Mouse (Mus musculus) MEL (cell line): Measurements from ENCODE around the gene Lama5. TPM values are rescaled to one million over a fixed set of nuclear protein-coding genes. Genes with fewer than 3 reads are reported as not detected.
A peak's percentile ranks its signal among the peaks of the same experiment; 100 is the strongest.

Source experiments
- DNase-seq: peaks from one replicate; pipeline ENCODE4 v3.0.0; 2011; ENCODE audit warnings: low read depth, low spot score
- H3K27ac ChIP-seq: 2 replicates; pipeline ENCODE4 v1.5.1; 2012; ENCODE audit warnings: low read depth, mild to moderate bottlenecking, control low read depth, low read length, moderate library complexity; ENCODE audit not compliant: control insufficient read depth
- H3K27me3 ChIP-seq, 2 experiments: fragments of 150-350 bp in 1 of 2; sonication (generic) in 1 of 2; 2 replicates each; pipeline ENCODE4 v1.6.1; 2012; ENCODE audit warnings: low read length in 2 of 2, mild to moderate bottlenecking in 2 of 2, improper control_type of control experiment in 1 of 2, moderate library complexity in 1 of 2; ENCODE audit not compliant: insufficient read depth in 2 of 2, control insufficient read depth in 1 of 2
- H3K36me3 ChIP-seq, 2 experiments: 2 replicates each; pipeline ENCODE4 v1.6.1; 2012 to 2014; ENCODE audit warnings: low read length in 2 of 2, improper control_type of control experiment in 1 of 2, inconsistent platforms in 1 of 2, mild to moderate bottlenecking in 1 of 2; ENCODE audit not compliant: insufficient read depth in 2 of 2, control insufficient read depth in 1 of 2
- H3K4me1 ChIP-seq, 2 experiments: fragments of 150-350 bp in 1 of 2; sonication (generic) in 1 of 2; 2 replicates each; pipeline ENCODE4 v1.6.1; 2012; ENCODE audit warnings: low read length in 2 of 2, improper control_type of control experiment in 1 of 2, mild to moderate bottlenecking in 1 of 2; ENCODE audit not compliant: insufficient read depth in 2 of 2, control insufficient read depth in 1 of 2
- H3K4me3 ChIP-seq, 2 experiments: fragments of 150-350 bp in 1 of 2; sonication (generic) in 1 of 2; 2 replicates each; pipeline ENCODE4 v1.5.1; 2012; ENCODE audit warnings: low read depth in 2 of 2, low read length in 2 of 2, mild to moderate bottlenecking in 2 of 2, moderate library complexity in 2 of 2, control low read depth in 1 of 2, improper control_type of control experiment in 1 of 2; ENCODE audit not compliant: control insufficient read depth in 1 of 2, insufficient read depth in 1 of 2
- H3K79me2 ChIP-seq: 2 replicates; pipeline ENCODE4 v1.6.1; 2012; ENCODE audit warnings: mild to moderate bottlenecking, low read length, moderate library complexity; ENCODE audit not compliant: control insufficient read depth, poor library complexity, insufficient read depth
- H3K9ac ChIP-seq: 2 replicates; pipeline ENCODE4 v1.6.1; 2012; ENCODE audit warnings: low read depth, mild to moderate bottlenecking, control low read depth, low read length, moderate library complexity; ENCODE audit not compliant: control insufficient read depth, poor library complexity, severe bottlenecking
- H3K9me3 ChIP-seq: fragments of 150-350 bp; sonication (generic); replicated peaks from 2 replicates; pipeline ENCODE4 v1.6.1; 2012; ENCODE audit warnings: mild to moderate bottlenecking, low read length, improper control_type of control experiment, moderate library complexity; ENCODE audit not compliant: insufficient read depth
- BHLHE40 ChIP-seq: IDR thresholded peaks from 2 replicates; pipeline ENCODE4 v1.6.1; 2012; ENCODE audit warnings: low read depth, mild to moderate bottlenecking, inconsistent platforms, low read length, improper control_type of control experiment, borderline replicate concordance
- CTCF ChIP-seq, 3 experiments: IDR thresholded peaks in 2 of 3; conservative IDR thresholded peaks in 1 of 3; 2 replicates each; pipeline ENCODE4 v1.5.1; 2011 to 2012; ENCODE audit warnings: low read length in 3 of 3, low read depth in 2 of 3, mild to moderate bottlenecking in 2 of 3, improper control_type of control experiment in 1 of 3, inconsistent platforms in 1 of 3, mixed read lengths in 1 of 3, moderate library complexity in 1 of 3; ENCODE audit not compliant: control insufficient read depth in 1 of 3, insufficient read depth in 1 of 3, poor library complexity in 1 of 3, severe bottlenecking in 1 of 3
- E2F4 ChIP-seq: IDR thresholded peaks from 2 replicates; pipeline ENCODE4 v1.6.1; 2011; ENCODE audit warnings: low read depth, low read length, improper control_type of control experiment, borderline replicate concordance
- EP300 ChIP-seq, 2 experiments: IDR thresholded peaks; 2 replicates each; pipeline ENCODE4 v1.6.1; 2011; ENCODE audit warnings: improper control_type of control experiment in 2 of 2, low read length in 2 of 2, low read depth in 1 of 2, mild to moderate bottlenecking in 1 of 2
- ETS1 ChIP-seq: IDR thresholded peaks from 2 replicates; pipeline ENCODE4 v1.6.1; 2012; ENCODE audit warnings: low read depth, mild to moderate bottlenecking, inconsistent platforms, low read length, improper control_type of control experiment, moderate library complexity
- HCFC1 ChIP-seq: IDR thresholded peaks from 2 replicates; pipeline ENCODE4 v1.6.1; 2012; ENCODE audit warnings: low read depth, mild to moderate bottlenecking, inconsistent platforms, low read length, improper control_type of control experiment, moderate library complexity
- JUND ChIP-seq: IDR thresholded peaks from 2 replicates; pipeline ENCODE4 v1.6.1; 2011; ENCODE audit warnings: low read depth, mild to moderate bottlenecking, improper control_type of control experiment, low read length
- KAT2A ChIP-seq: conservative IDR thresholded peaks from 2 replicates; pipeline ENCODE4 v1.6.1; 2012; ENCODE audit warnings: low read depth, low read length, improper control_type of control experiment, inconsistent platforms
- MAX ChIP-seq: IDR thresholded peaks from 2 replicates; pipeline ENCODE4 v1.6.1; 2011; ENCODE audit warnings: low read length, improper control_type of control experiment
- MEF2A ChIP-seq: IDR thresholded peaks from 2 replicates; pipeline ENCODE4 v1.6.1; 2014; ENCODE audit warnings: low read depth, mild to moderate bottlenecking, inconsistent platforms, low read length, improper control_type of control experiment; ENCODE audit not compliant: poor library complexity, insufficient replicate concordance, severe bottlenecking; ENCODE audit errors: extremely low read depth
- MXI1 ChIP-seq: IDR thresholded peaks from 2 replicates; pipeline ENCODE4 v1.6.1; 2011; ENCODE audit warnings: mild to moderate bottlenecking, low read depth, low read length, improper control_type of control experiment
- MYC ChIP-seq: IDR thresholded peaks from 2 replicates; pipeline ENCODE4 v1.6.1; 2011; ENCODE audit warnings: low read depth, mild to moderate bottlenecking, low read length, improper control_type of control experiment, moderate library complexity
- NELFE ChIP-seq: IDR thresholded peaks from 2 replicates; pipeline ENCODE4 v1.6.1; 2011; ENCODE audit warnings: low read depth, low read length, improper control_type of control experiment
- POLR2AphosphoS5 ChIP-seq: IDR thresholded peaks from 2 replicates; pipeline ENCODE4 v1.6.1; 2012; ENCODE audit warnings: low read depth, borderline replicate concordance, mild to moderate bottlenecking, inconsistent platforms, low read length, moderate library complexity, mixed read lengths
- RAD21 ChIP-seq: IDR thresholded peaks from 2 replicates; pipeline ENCODE4 v1.6.1; 2011; ENCODE audit warnings: mild to moderate bottlenecking, low read depth, low read length, improper control_type of control experiment
- RCOR1 ChIP-seq: IDR thresholded peaks from 2 replicates; pipeline ENCODE4 v1.6.1; 2012; ENCODE audit warnings: low read depth, mild to moderate bottlenecking, inconsistent platforms, low read length, improper control_type of control experiment
- SMC3 ChIP-seq: IDR thresholded peaks from 2 replicates; pipeline ENCODE4 v1.6.1; 2011; ENCODE audit warnings: low read depth, low read length, improper control_type of control experiment
- TAL1 ChIP-seq: IDR thresholded peaks from 2 replicates; pipeline ENCODE4 v1.6.1; 2012; ENCODE audit warnings: mild to moderate bottlenecking, inconsistent platforms, low read length, moderate library complexity, mixed read lengths
- TBP ChIP-seq: IDR thresholded peaks from 2 replicates; pipeline ENCODE4 v1.8.0; 2011; ENCODE audit warnings: low read depth, low read length, improper control_type of control experiment
- TCF12 ChIP-seq: IDR thresholded peaks from 2 replicates; pipeline ENCODE4 v1.6.1; 2014; ENCODE audit warnings: low read depth, mild to moderate bottlenecking, inconsistent platforms, low read length, improper control_type of control experiment, moderate library complexity
- UBTF ChIP-seq: IDR thresholded peaks from 2 replicates; pipeline ENCODE4 v1.6.1; 2012; ENCODE audit warnings: low read depth, mild to moderate bottlenecking, inconsistent platforms, low read length, improper control_type of control experiment, moderate library complexity, borderline replicate concordance; ENCODE audit not compliant: insufficient read depth
- USF1 ChIP-seq: IDR thresholded peaks from 2 replicates; pipeline ENCODE4 v1.6.1; 2014; ENCODE audit warnings: low read depth, mild to moderate bottlenecking, inconsistent platforms, low read length, improper control_type of control experiment, moderate library complexity
- ZC3H11A ChIP-seq: IDR thresholded peaks from 2 replicates; pipeline ENCODE4 v1.6.1; 2012; ENCODE audit warnings: low read depth, mild to moderate bottlenecking, inconsistent platforms, low read length, improper control_type of control experiment
- polyA plus RNA-seq, 2 experiments: library from polyadenylated mRNA; stranded (reverse) in 1 of 2; unstranded in 1 of 2; fragments of >175 nt in 1 of 2; fragments of >200 nt in 1 of 2; gene quantifications; 2 replicates each; pipeline versions ENCODE4 v1.2.1 to v1.2.4; 2012; ENCODE audit warnings: low replicate concordance in 2 of 2, low read depth in 1 of 2; ENCODE audit not compliant: insufficient read length in 2 of 2, insufficient read depth in 1 of 2, missing spikeins in 1 of 2
- total RNA-seq: library from RNA; depleted of rRNA; stranded (reverse); fragments of 300-350 nt; gene quantifications from 2 replicates; pipeline ENCODE4 v1.2.3, GENCODE M21; 2012

The Lama5 gene
- total and polyA plus RNA-seq, 3 experiments = 6.1 to 14.6 TPM; not detected in 1

GRCm38 (mm10) chr2:180251838-180252237, 26.2 kb upstream of the Lama5 start:
- H3K27ac ChIP-seq = no peak overlapping the region
- TF ChIP-seq MEF2A = no peak
- no peak for TF ChIP-seq TAL1
- TF ChIP-seq EP300 (IDR thresholded peaks at IDR 0.05; ENCODE audit: low read depth in 1 of 2, low read length in 2 of 2) = no peak
- TF ChIP-seq MYC = no peak
- no peak for TF ChIP-seq MXI1
- no peak for TF ChIP-seq USF1
- no peak for TF ChIP-seq NELFE
- no peak for TF ChIP-seq ETS1
- no peak for TF ChIP-seq E2F4
- TF ChIP-seq RCOR1 = no peak
- TF ChIP-seq KAT2A = no peak
- no peak for TF ChIP-seq SMC3
- no peak for TF ChIP-seq TCF12
- peaks cover 0 to 9% of the 10 kb centered on the region in 2 experiments; a peak in 2 of 4 replicates for H3K36me3 ChIP-seq
- no peaks in the 10 kb centered on the region for H3K27me3 ChIP-seq
- peaks cover 0 to 17% of the 10 kb centered on the region in 2 experiments; a peak in 2 of 4 replicates for H3K4me1 ChIP-seq
- no peak for DNase-seq
- peaks cover 3% of the 10 kb centered on the region for H3K79me2 ChIP-seq
- no peak overlapping the region for H3K4me3 ChIP-seq
- H3K9ac ChIP-seq = no peak overlapping the region
- H3K9me3 ChIP-seq = no peaks in the 10 kb centered on the region

GRCm38 (mm10) chr2:180250930-180251611, 25.4 kb upstream of the Lama5 start:
- no peaks in the 10 kb centered on the region for H3K9me3 ChIP-seq
- no peaks in the 10 kb centered on the region for H3K27me3 ChIP-seq
- peaks cover 0 to 17% of the 10 kb centered on the region in 2 experiments; a peak in 2 of 4 replicates for H3K4me1 ChIP-seq
- peak overlapping the region; percentile 39; the same call in 1 of the 2 replicates for H3K9ac ChIP-seq
- peaks cover 0 to 8% of the 10 kb centered on the region in 2 experiments; a peak in 2 of 4 replicates for H3K36me3 ChIP-seq
- TF ChIP-seq MXI1 (no peak), HCFC1 (peak; percentile 24; the same call in 1 of the 2 replicates), USF1 (no peak), POLR2AphosphoS5 (no peak), RAD21 (peak; percentile 93), NELFE (no peak), JUND (no peak), MAX (no peak), ZC3H11A (peak; percentile 84), MYC (0 out of 2 replicates have a peak, but pooled peaks have one; percentile 29), ETS1 (no peak), SMC3 (peak; percentile 82), TAL1 (no peak), UBTF (no peak), BHLHE40 (no peak), CTCF (IDR thresholded peaks at IDR 0.05 in 2 of 3, conservative IDR thresholded peaks at IDR 0.05 in 1 of 3; ENCODE audit: control insufficient read depth in 1 of 3, insufficient read depth in 1 of 3, low read depth in 2 of 3, low read length in 3 of 3, poor library complexity in 1 of 3, severe bottlenecking in 1 of 3) (peak; percentile 72 to 89 (median 81)), TBP (0 out of 2 replicates have a peak, but pooled peaks have one; percentile 22), E2F4 (no peak)
- no peaks in the 10 kb centered on the region; the same call in 1 of the 2 replicates for H3K79me2 ChIP-seq
- peak; percentile 84 for DNase-seq
- 0 out of 4 replicates have a peak overlapping the region, but pooled peaks of 1 of the 2 experiments have one; percentile 16 for H3K4me3 ChIP-seq
- no peak overlapping the region for H3K27ac ChIP-seq
